Mouse (Mus musculus) embryonic fibroblast, embryonic 13.5 days (primary cell): ENCODE measurements around the gene Atn1.

Source experiments
- CTCF ChIP-seq: IDR thresholded peaks from 2 replicates; pipeline ENCODE4 v1.5.1; 2011; ENCODE audit warnings: mild to moderate bottlenecking, control low read depth, low read length, moderate library complexity, borderline replicate concordance; ENCODE audit not compliant: insufficient read depth
- POLR2A ChIP-seq: IDR thresholded peaks from 2 replicates; pipeline ENCODE4 v1.6.1; 2011; ENCODE audit warnings: low read depth, mild to moderate bottlenecking, control low read depth, low read length, moderate library complexity

- TF ChIP-seq CTCF (no peak), POLR2A (no peak)
Measured at GRCm38 (mm10) chr6:124755306-124755705, 1.0 kb downstream of the Atn1 start.
